Comparison of ENCODE assay signal across 19 mouse cellular contexts in genomic region chr13:113495136-113495535, GRCm38 (mm10).
A peak's percentile ranks its signal among the peaks of the same experiment; 100 is the strongest.
DNase-seq lines count a peak whose midpoint lies in the region; ATAC-seq lines count a peak whose summit lies in the region.
"Had no signal": no experiment of that assay in that cellular context is flagged by ENCODE, and none has a peak within 500 bp of the region (broad histone marks: within the 10 kb centered on the region; RNA-seq: fewer than 3 reads in every experiment).

No protein-coding gene starts in this region.

- 0 out of 2 replicates have a peak overlapping the region, but pooled peaks have one; percentile 54 for H3K27ac ChIP-seq in embryonic facial prominence, embryonic 14.5 days (replicated peaks; ENCODE audit: low read depth, low read length)
- H3K27ac ChIP-seq in embryonic facial prominence, embryonic 10.5 days (replicated peaks) = no peak overlapping the region
- H3K27ac ChIP-seq in kidney, embryonic 15.5 days = no peak overlapping the region
- peak overlapping the region; percentile 17; the same call in 1 of the 2 replicates for H3K27ac ChIP-seq in lung, embryonic 16.5 days (ENCODE audit: low read length)
- H3K27ac ChIP-seq: embryonic facial prominence, embryonic 12.5 days; forebrain, embryonic 12.5 days; forebrain, embryonic 15.5 days; heart, adult 2 months; hindbrain, embryonic 12.5 days; hindbrain, embryonic 15.5 days had no signal

- no peak overlapping the region for H3K4me3 ChIP-seq in embryonic facial prominence, embryonic 14.5 days (ENCODE audit: low read depth, low read length)
- H3K4me3 ChIP-seq in embryonic facial prominence, embryonic 10.5 days = no peak overlapping the region
- H3K4me3 ChIP-seq in kidney, embryonic 15.5 days (replicated peaks) = no peak overlapping the region
- no peak overlapping the region for H3K4me3 ChIP-seq in lung, embryonic 16.5 days (ENCODE audit: low read length)
- H3K4me3 ChIP-seq: embryonic facial prominence, embryonic 12.5 days; erythroblast, embryonic 14.5 days; forebrain, embryonic 12.5 days; forebrain, embryonic 15.5 days; heart, adult 2 months; hindbrain, embryonic 12.5 days; hindbrain, embryonic 15.5 days had no signal

- 86% methylated on average over 3 of the region's 3 CpGs for WGBS in embryonic facial prominence, embryonic 14.5 days
- 93% methylated on average over 3 of the region's 3 CpGs for WGBS in embryonic facial prominence, embryonic 10.5 days
- 69% methylated on average over 3 of the region's 3 CpGs for WGBS in kidney, embryonic 15.5 days
- 63% methylated on average over 3 of the region's 3 CpGs for WGBS in lung, embryonic 16.5 days

- no peak for DNase-seq in embryonic facial prominence, embryonic 14.5 days (ENCODE audit: low spot score)
- no peak for DNase-seq in embryonic facial prominence, embryonic 10.5 days (ENCODE audit: low spot score)
- no peak for DNase-seq in kidney, postnatal 14 days
- DNase-seq in lung, postnatal 14 days = no peak
- DNase-seq: cerebellum, adult 18-20 months; cerebellum, adult 9-10 months; cerebellum, postnatal 14 days; gastrocnemius, postnatal 25 days; heart, adult 2 months had no signal

- no peaks in the 10 kb centered on the region for H3K27me3 ChIP-seq in embryonic facial prominence, embryonic 14.5 days (replicated peaks; ENCODE audit: control insufficient read depth, insufficient read depth, low read length)
- H3K27me3 ChIP-seq in embryonic facial prominence, embryonic 10.5 days (replicated peaks; ENCODE audit: low read depth, poor library complexity, severe bottlenecking) = no peaks in the 10 kb centered on the region
- H3K27me3 ChIP-seq in kidney, embryonic 15.5 days = no peaks in the 10 kb centered on the region
- H3K27me3 ChIP-seq in lung, embryonic 16.5 days (ENCODE audit: control insufficient read depth, insufficient read depth, low read depth, low read length) = no peaks in the 10 kb centered on the region
- H3K27me3 ChIP-seq: embryonic facial prominence, embryonic 12.5 days; forebrain, embryonic 12.5 days; forebrain, embryonic 15.5 days; hindbrain, embryonic 12.5 days; hindbrain, embryonic 15.5 days; Patski had no signal

- no peak overlapping the region for H3K9ac ChIP-seq in embryonic facial prominence, embryonic 14.5 days (ENCODE audit: low read depth, low read length)
- no peak overlapping the region for H3K9ac ChIP-seq in kidney, embryonic 15.5 days
- H3K9ac ChIP-seq in lung, embryonic 16.5 days (ENCODE audit: low read length) = no peak overlapping the region
- H3K9ac ChIP-seq: embryonic facial prominence, embryonic 12.5 days; forebrain, embryonic 12.5 days; forebrain, embryonic 15.5 days; hindbrain, embryonic 12.5 days; hindbrain, embryonic 15.5 days had no signal

- no peak overlapping the region for H3K4me2 ChIP-seq in embryonic facial prominence, embryonic 14.5 days (ENCODE audit: low read depth, low read length)
- no peak overlapping the region for H3K4me2 ChIP-seq in kidney, embryonic 15.5 days
- H3K4me2 ChIP-seq in lung, embryonic 16.5 days (ENCODE audit: low read depth, low read length) = no peak overlapping the region
- H3K4me2 ChIP-seq: embryonic facial prominence, embryonic 12.5 days; forebrain, embryonic 12.5 days; forebrain, embryonic 15.5 days; heart, embryonic 11.5 days; hindbrain, embryonic 12.5 days; hindbrain, embryonic 15.5 days had no signal

- no peaks in the 10 kb centered on the region for H3K36me3 ChIP-seq in embryonic facial prominence, embryonic 14.5 days (ENCODE audit: control insufficient read depth, insufficient read depth, low read length)
- no peaks in the 10 kb centered on the region for H3K36me3 ChIP-seq in embryonic facial prominence, embryonic 10.5 days (replicated peaks)
- H3K36me3 ChIP-seq in kidney, embryonic 15.5 days = no peaks in the 10 kb centered on the region
- H3K36me3 ChIP-seq in lung, embryonic 16.5 days (ENCODE audit: control insufficient read depth, insufficient read depth, low read length) = no peaks in the 10 kb centered on the region
- H3K36me3 ChIP-seq: embryonic facial prominence, embryonic 12.5 days; forebrain, embryonic 12.5 days; forebrain, embryonic 15.5 days; hindbrain, embryonic 12.5 days; hindbrain, embryonic 15.5 days had no signal

- ATAC-seq in embryonic facial prominence, embryonic 14.5 days (ENCODE audit: low read depth) = no peak
- ATAC-seq in kidney, embryonic 15.5 days (replicated peaks; ENCODE audit: low FRiP score) = 0 out of 2 replicates have a peak, but pooled peaks have one; percentile 62
- ATAC-seq in lung, embryonic 16.5 days (ENCODE audit: low read depth) = peak; percentile 47; the same call in 1 of the 2 replicates
- ATAC-seq: forebrain, embryonic 15.5 days; Patski had no signal

- no peaks in the 10 kb centered on the region for H3K9me3 ChIP-seq in embryonic facial prominence, embryonic 14.5 days (ENCODE audit: control insufficient read depth, low read length)
- no peaks in the 10 kb centered on the region for H3K9me3 ChIP-seq in embryonic facial prominence, embryonic 10.5 days
- H3K9me3 ChIP-seq in kidney, embryonic 15.5 days (replicated peaks) = no peaks in the 10 kb centered on the region
- no peaks in the 10 kb centered on the region for H3K9me3 ChIP-seq in lung, embryonic 16.5 days (ENCODE audit: control insufficient read depth, low read length)
- H3K9me3 ChIP-seq: embryonic facial prominence, embryonic 12.5 days; forebrain, embryonic 12.5 days; forebrain, embryonic 15.5 days; hindbrain, embryonic 12.5 days; hindbrain, embryonic 15.5 days had no signal

- H3K4me1 ChIP-seq in embryonic facial prominence, embryonic 14.5 days (ENCODE audit: control insufficient read depth, insufficient read depth, low read length) = peaks cover 7% of the 10 kb centered on the region
- H3K4me1 ChIP-seq in embryonic facial prominence, embryonic 10.5 days = no peaks in the 10 kb centered on the region
- peaks cover 18% of the 10 kb centered on the region for H3K4me1 ChIP-seq in kidney, embryonic 15.5 days
- H3K4me1 ChIP-seq in lung, embryonic 16.5 days (replicated peaks; ENCODE audit: control insufficient read depth, insufficient read depth, low read length) = peaks cover 25% of the 10 kb centered on the region
- H3K4me1 ChIP-seq: forebrain, embryonic 12.5 days; forebrain, embryonic 15.5 days; hindbrain, embryonic 15.5 days had no signal

Comparison
In these comparisons a context has a peak if more than half of its experiments do, and no peak if none do; other contexts are left out.
1. H3K27ac ChIP-seq: peak in embryonic facial prominence, embryonic 14.5 days (single experiment) and lung, embryonic 16.5 days (single experiment); none in embryonic facial prominence, embryonic 10.5 days (single experiment) and kidney, embryonic 15.5 days (single experiment).